8 mouse cellular contexts compared by ENCODE assay signal in genomic region chr1:150164890-150165596, GRCm38 (mm10).
DNase-seq lines count a peak whose midpoint lies in the region; ATAC-seq and TF ChIP-seq lines count a peak whose summit lies in the region.

No protein-coding gene starts in this region.

- no peak overlapping the region for H3K4me3 ChIP-seq in midbrain, postnatal 0 days (ENCODE audit: low read depth, low read length)
- no peak overlapping the region for H3K4me3 ChIP-seq in midbrain, embryonic 15.5 days
- H3K4me3 ChIP-seq in intestine, embryonic 15.5 days (replicated peaks) = no peak overlapping the region

- DNase-seq in CD4-positive, CD25-positive, alpha-beta regulatory T cell, adult 2 months (ENCODE audit: low read depth, low spot score) = peak; percentile 3
- DNase-seq in midbrain, postnatal 0 days (ENCODE audit: low spot score) = peak; percentile 0
- peak; percentile 31 to 35 for DNase-seq in lung, postnatal 4 days
- DNase-seq in right cerebral cortex, postnatal 10 days (ENCODE audit: low spot score in 2 of 2) = no peak

- no peaks in the 10 kb centered on the region for H3K27me3 ChIP-seq in midbrain, postnatal 0 days (ENCODE audit: insufficient read depth, low read length)
- no peaks in the 10 kb centered on the region for H3K27me3 ChIP-seq in midbrain, embryonic 15.5 days (replicated peaks)
- no peaks in the 10 kb centered on the region for H3K27me3 ChIP-seq in intestine, embryonic 15.5 days (replicated peaks)

- no peaks in the 10 kb centered on the region for H3K4me1 ChIP-seq in midbrain, postnatal 0 days (ENCODE audit: insufficient read depth, low read length)
- no peaks in the 10 kb centered on the region for H3K4me1 ChIP-seq in midbrain, embryonic 15.5 days
- no peaks in the 10 kb centered on the region for H3K4me1 ChIP-seq in intestine, embryonic 15.5 days (replicated peaks)

- no peak overlapping the region for H3K27ac ChIP-seq in midbrain, postnatal 0 days (ENCODE audit: low read depth, low read length)
- H3K27ac ChIP-seq in midbrain, embryonic 15.5 days = no peak overlapping the region
- H3K27ac ChIP-seq in intestine, embryonic 15.5 days = no peak overlapping the region

- no peak for ATAC-seq in CD4-positive, CD25-positive, alpha-beta regulatory T cell, adult 4 months
- ATAC-seq in midbrain, postnatal 0 days (ENCODE audit: low FRiP score) = no peak
- no peak for ATAC-seq in midbrain, embryonic 15.5 days (replicated peaks)
- ATAC-seq in intestine, embryonic 15.5 days = peak; percentile 55; the same call in 1 of the 2 replicates
- no peak for ATAC-seq in activated CD4-positive, CD25-positive, alpha-beta regulatory T cell, adult 4 months

- H3K4me2 ChIP-seq in midbrain, postnatal 0 days (ENCODE audit: low read depth, low read length, poor library complexity, severe bottlenecking) = 0 out of 2 replicates have a peak overlapping the region, but pooled peaks have one; percentile 13
- H3K4me2 ChIP-seq in midbrain, embryonic 15.5 days = no peak overlapping the region
- H3K4me2 ChIP-seq in intestine, embryonic 15.5 days (replicated peaks) = peak overlapping the region; percentile 30

- H3K9me3 ChIP-seq in midbrain, postnatal 0 days (ENCODE audit: low read length) = no peaks in the 10 kb centered on the region
- H3K9me3 ChIP-seq in midbrain, embryonic 15.5 days = no peaks in the 10 kb centered on the region
- no peaks in the 10 kb centered on the region for H3K9me3 ChIP-seq in intestine, embryonic 15.5 days

- WGBS in midbrain, postnatal 0 days = 65% methylated on average over 17 of the region's 17 CpGs
- 66% methylated on average over 17 of the region's 17 CpGs for WGBS in midbrain, embryonic 15.5 days
- 44% methylated on average over 17 of the region's 17 CpGs for WGBS in intestine, embryonic 15.5 days

- TF ChIP-seq CTCF in midbrain, postnatal 0 days (IDR thresholded peaks at IDR 0.05) = no peak

- H3K36me3 ChIP-seq in midbrain, postnatal 0 days (ENCODE audit: insufficient read depth, low read length) = no peaks in the 10 kb centered on the region
- no peaks in the 10 kb centered on the region for H3K36me3 ChIP-seq in midbrain, embryonic 15.5 days (replicated peaks)
- no peaks in the 10 kb centered on the region for H3K36me3 ChIP-seq in intestine, embryonic 15.5 days

- H3K9ac ChIP-seq in midbrain, postnatal 0 days (replicated peaks; ENCODE audit: low read length, poor library complexity, severe bottlenecking) = no peak overlapping the region
- no peak overlapping the region for H3K9ac ChIP-seq in midbrain, embryonic 15.5 days
- H3K9ac ChIP-seq in intestine, embryonic 15.5 days = peak overlapping the region; percentile 8; the same call in 1 of the 2 replicates

Comparison
In these comparisons a context has a peak if more than half of its experiments do, and no peak if none do; other contexts are left out.
1. DNase-seq: peak in CD4-positive, CD25-positive, alpha-beta regulatory T cell, adult 2 months (single experiment), midbrain, postnatal 0 days (single experiment) and lung, postnatal 4 days (2 of 2); none in right cerebral cortex, postnatal 10 days (0 of 2).